Mouse (Mus musculus): ENCODE data around the gene Camk2n1. TPM values are rescaled to one million over a fixed set of nuclear protein-coding genes. Genes with fewer than 3 reads are reported as not detected.

The Camk2n1 gene
- polyA plus RNA-seq, 1 experiment from 2014 or later, result 7.4 TPM

DNA sequence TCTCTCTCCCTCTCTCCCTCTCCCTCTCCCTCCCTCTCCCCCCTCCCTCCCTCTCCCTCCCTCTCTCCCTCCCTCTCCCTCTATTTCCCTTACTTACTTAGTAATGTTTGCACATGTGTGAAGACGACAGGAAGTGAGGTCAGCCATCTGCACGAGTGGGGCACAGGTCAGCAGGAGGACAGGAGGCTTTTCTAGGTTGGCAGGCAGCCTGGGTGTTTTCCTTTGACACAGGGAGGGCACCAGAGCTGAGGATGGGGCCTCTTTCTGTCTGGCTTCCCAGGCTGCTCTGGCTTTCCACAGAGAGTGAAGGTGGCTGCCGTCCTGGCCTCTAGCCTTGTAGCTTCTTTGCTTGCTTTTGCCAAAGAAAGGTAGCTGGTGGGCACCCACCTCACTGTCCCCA, 14.1 kb upstream of the Camk2n1 start:
- peaks cover 61% of the 10 kb centered on the region for H3K36me3 ChIP-seq (ENCODE audit: control insufficient read depth, insufficient read depth, low read length)
- no peak overlapping the region for H3K4me2 ChIP-seq (replicated peaks; ENCODE audit: low read depth, low read length)
- peaks cover 8% of the 10 kb centered on the region for H3K4me1 ChIP-seq (ENCODE audit: control insufficient read depth, insufficient read depth, low read length)
- no peaks in the 10 kb centered on the region for H3K9me3 ChIP-seq (ENCODE audit: control insufficient read depth, low read length)
- no peak overlapping the region for H3K27ac ChIP-seq (ENCODE audit: low read depth, low read length)
- no peaks in the 10 kb centered on the region for H3K27me3 ChIP-seq (ENCODE audit: control insufficient read depth, insufficient read depth, low read length)
- H3K9ac ChIP-seq (ENCODE audit: low read depth, low read length), result no peak overlapping the region
- H3K4me3 ChIP-seq (ENCODE audit: low read length), result no peak overlapping the region
- WGBS, result 42% methylated on average over 3 of the region's 3 CpGs
- ATAC-seq (ENCODE audit: low FRiP score, low TSS enrichment), result no peak

DNA sequence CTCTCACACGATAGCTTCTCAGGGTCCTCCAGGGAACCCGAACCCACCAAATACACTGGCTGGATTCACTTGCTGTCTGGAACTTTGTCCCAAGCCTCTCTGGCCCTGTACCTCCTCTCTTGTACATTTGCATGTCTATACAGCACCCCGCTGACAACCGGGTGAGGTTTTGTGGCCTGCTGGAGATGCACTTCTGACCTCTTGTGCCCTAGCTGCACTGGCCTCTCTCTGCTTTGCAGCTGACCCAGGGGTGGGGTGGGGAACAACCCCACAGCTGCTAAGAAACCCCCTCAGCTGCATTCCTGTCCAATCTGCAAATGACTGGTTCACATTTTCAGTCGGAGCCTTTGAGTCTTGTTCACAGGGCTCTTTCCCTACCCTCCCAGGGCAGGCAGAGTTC, 9.2 kb upstream of the Camk2n1 start:
- Histone ChIP-seq H3K4me2 (replicated peaks; ENCODE audit: low read depth, low read length) (no peak overlapping the region), H3K9ac (ENCODE audit: low read depth, low read length) (no peak overlapping the region), H3K27me3 (ENCODE audit: control insufficient read depth, insufficient read depth, low read length) (no peaks in the 10 kb centered on the region), H3K4me1 (ENCODE audit: control insufficient read depth, insufficient read depth, low read length) (0 out of 2 replicates have a peak, but pooled peaks cover 6% of the 10 kb centered on the region), H3K9me3 (ENCODE audit: control insufficient read depth, low read length) (no peaks in the 10 kb centered on the region), H3K27ac (ENCODE audit: low read depth, low read length) (no peak overlapping the region), H3K36me3 (ENCODE audit: control insufficient read depth, insufficient read depth, low read length) (peaks cover 22% of the 10 kb centered on the region), H3K4me3 (ENCODE audit: low read length) (no peak overlapping the region)
- no peak for ATAC-seq (ENCODE audit: low FRiP score, low TSS enrichment)
- WGBS, result 12% methylated on average over 5 of the region's 5 CpGs

DNA sequence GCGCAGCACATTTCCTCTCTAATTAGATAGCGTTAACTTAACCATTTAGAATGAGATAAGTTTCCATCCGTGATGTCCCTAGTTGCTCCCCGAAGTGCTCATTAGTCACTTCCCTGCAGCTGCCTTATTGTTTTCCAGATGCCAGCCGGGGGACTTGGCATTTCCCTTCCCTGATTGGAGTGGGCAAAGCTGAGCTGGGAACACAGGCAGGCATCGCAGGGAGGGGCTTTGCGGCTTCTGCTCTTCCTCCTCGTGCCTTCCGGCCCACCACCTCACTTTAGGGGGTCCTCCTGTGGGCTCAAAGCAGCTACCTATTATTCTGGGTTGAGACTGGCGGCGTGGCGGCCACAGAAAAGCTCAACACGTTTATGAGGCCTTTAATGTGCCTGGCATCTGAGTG, 7.1 kb upstream of the Camk2n1 start:
- WGBS, result 27% methylated on average over 13 of the region's 13 CpGs
- no peak overlapping the region for H3K9ac ChIP-seq (ENCODE audit: low read depth, low read length)
- no peak overlapping the region for H3K27ac ChIP-seq (ENCODE audit: low read depth, low read length)
- no peak overlapping the region for H3K4me3 ChIP-seq (ENCODE audit: low read length)
- H3K36me3 ChIP-seq (ENCODE audit: control insufficient read depth, insufficient read depth, low read length), result peaks cover 2% of the 10 kb centered on the region; the same call in 1 of the 2 replicates
- H3K9me3 ChIP-seq (ENCODE audit: control insufficient read depth, low read length), result no peaks in the 10 kb centered on the region
- no peak overlapping the region for H3K4me2 ChIP-seq (replicated peaks; ENCODE audit: low read depth, low read length)
- no peaks in the 10 kb centered on the region for H3K27me3 ChIP-seq (ENCODE audit: control insufficient read depth, insufficient read depth, low read length)
- peak; percentile 7; the same call in 1 of the 2 replicates for ATAC-seq (ENCODE audit: low FRiP score, low TSS enrichment)
- H3K4me1 ChIP-seq (ENCODE audit: control insufficient read depth, insufficient read depth, low read length), result 0 out of 2 replicates have a peak, but pooled peaks cover 6% of the 10 kb centered on the region

DNA sequence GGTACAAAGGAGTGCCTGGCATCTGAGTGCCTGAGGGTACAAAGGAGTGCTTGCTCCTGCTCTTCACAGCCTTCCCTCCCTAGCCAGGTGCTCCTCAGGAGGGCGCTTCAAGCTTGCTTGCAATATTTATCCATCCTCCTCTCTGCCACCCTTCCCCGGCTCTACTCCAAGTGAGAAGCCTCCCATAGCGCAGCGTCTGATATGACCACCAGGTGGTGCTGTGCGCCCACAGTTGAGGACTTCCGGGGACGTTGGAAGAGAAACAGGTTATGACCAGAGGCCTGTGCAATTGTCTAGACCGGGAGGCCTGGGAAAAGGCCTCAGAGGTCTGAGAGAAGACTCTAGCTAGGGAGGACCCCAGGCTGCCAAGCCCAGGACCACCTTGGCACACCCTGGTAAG, 6.7 kb upstream of the Camk2n1 start:
- Histone ChIP-seq H3K4me1 (ENCODE audit: control insufficient read depth, insufficient read depth, low read length) (0 out of 2 replicates have a peak, but pooled peaks cover 6% of the 10 kb centered on the region), H3K9me3 (ENCODE audit: control insufficient read depth, low read length) (no peaks in the 10 kb centered on the region), H3K9ac (ENCODE audit: low read depth, low read length) (no peak overlapping the region), H3K27me3 (ENCODE audit: control insufficient read depth, insufficient read depth, low read length) (no peaks in the 10 kb centered on the region), H3K4me3 (ENCODE audit: low read length) (no peak overlapping the region), H3K27ac (ENCODE audit: low read depth, low read length) (no peak overlapping the region), H3K4me2 (replicated peaks; ENCODE audit: low read depth, low read length) (no peak overlapping the region), H3K36me3 (ENCODE audit: control insufficient read depth, insufficient read depth, low read length) (no peaks in the 10 kb centered on the region)
- WGBS, result 0% methylated on average over 8 of the region's 8 CpGs
- peak; percentile 77 for ATAC-seq (ENCODE audit: low FRiP score, low TSS enrichment)

DNA sequence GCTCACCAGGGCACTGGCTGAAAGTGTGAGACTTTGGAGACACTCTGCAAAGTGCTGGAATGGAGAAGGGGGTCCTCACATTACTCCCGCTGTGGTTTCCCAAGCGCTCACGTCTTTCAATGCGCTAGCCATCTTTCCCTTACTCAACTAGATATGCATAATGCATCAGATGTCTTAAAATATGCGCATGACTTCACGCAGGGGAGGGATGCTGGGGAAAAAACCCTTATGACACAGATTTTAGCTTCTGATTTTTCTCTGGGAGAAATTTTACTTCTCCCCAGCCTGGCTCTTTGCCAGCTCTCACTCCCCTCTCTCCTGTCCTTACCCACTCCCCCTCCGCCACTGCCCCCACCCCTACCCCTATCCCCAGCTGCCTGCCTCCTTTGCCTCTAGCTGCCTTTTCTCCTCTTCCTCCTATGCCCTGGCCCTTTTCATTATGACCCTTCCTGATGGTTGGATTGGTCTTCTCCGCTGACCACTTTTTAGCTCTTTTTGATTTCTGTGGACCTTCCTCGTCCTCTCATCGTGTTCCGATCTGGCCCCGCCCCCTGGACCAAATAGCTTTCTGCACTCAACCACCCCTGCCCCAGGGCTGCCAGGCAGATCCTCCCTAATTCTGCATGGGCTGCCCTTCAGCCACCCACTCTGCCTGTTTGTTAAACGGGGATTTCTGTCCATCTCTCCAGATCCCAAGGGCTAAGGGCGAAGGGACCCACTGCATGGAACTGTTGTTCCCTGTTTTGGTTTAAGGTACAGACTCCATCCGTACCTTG, 6.1 kb upstream of the Camk2n1 start:
- H3K9ac ChIP-seq (ENCODE audit: low read depth, low read length), result no peak overlapping the region
- WGBS, result 44% methylated on average over 15 of the region's 15 CpGs
- no peaks in the 10 kb centered on the region for H3K27me3 ChIP-seq (ENCODE audit: control insufficient read depth, insufficient read depth, low read length)

DNA sequence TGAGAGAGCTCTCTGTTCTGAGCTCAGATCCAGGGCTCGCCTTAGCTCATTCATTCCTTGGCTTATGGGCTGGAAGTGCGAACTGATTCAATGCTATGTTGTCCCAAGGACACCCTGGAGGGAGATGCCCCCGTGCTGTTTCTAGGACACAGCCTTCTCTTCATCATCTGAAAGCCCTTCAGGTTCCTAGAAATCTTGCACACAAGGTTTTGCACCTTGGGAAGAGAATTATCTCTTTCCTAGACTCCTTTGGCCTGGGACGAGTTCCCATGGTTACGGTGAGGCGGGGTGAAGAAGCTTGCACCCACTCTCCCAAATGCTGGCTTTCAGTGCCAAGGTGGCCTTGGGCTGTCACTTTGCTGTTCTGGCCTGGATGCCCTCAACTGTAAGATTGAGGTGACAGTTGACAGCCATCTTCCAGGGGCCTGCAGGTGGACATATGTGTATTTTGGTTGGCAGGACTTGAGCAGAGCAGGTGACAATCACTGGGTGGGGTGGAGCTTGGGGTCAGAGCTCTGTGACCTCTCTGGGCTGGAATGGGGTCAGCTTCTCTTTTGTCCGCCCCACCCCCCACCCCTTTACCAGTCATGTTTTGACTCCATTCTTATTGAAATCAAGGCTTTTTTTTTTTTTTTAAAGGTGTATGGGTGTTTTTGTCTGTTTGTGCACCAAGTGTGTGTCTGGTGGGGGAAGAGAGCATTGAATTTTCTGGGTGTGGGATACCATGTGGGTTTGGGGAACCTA, 5.1 kb upstream of the Camk2n1 start:
- Histone ChIP-seq H3K4me1 (ENCODE audit: control insufficient read depth, insufficient read depth, low read length) (peaks cover 15% of the 10 kb centered on the region; the same call in 1 of the 2 replicates), H3K27ac (ENCODE audit: low read depth, low read length) (no peak overlapping the region), H3K9me3 (ENCODE audit: control insufficient read depth, low read length) (no peaks in the 10 kb centered on the region), H3K27me3 (ENCODE audit: control insufficient read depth, insufficient read depth, low read length) (no peaks in the 10 kb centered on the region; the same call in 1 of the 2 replicates), H3K4me2 (replicated peaks; ENCODE audit: low read depth, low read length) (no peak overlapping the region), H3K9ac (ENCODE audit: low read depth, low read length) (no peak overlapping the region), H3K4me3 (ENCODE audit: low read length) (no peak overlapping the region), H3K36me3 (ENCODE audit: control insufficient read depth, insufficient read depth, low read length) (no peaks in the 10 kb centered on the region)
- ATAC-seq (ENCODE audit: low FRiP score, low TSS enrichment), result no peak
- WGBS, result 74% methylated on average over 7 of the region's 7 CpGs

More for the DNA sequence above, 6.1 kb upstream of the Camk2n1 start:
- Histone ChIP-seq H3K4me1 (ENCODE audit: control insufficient read depth, insufficient read depth, low read length) (peaks cover 6% of the 10 kb centered on the region; the same call in 1 of the 2 replicates), H3K27ac (ENCODE audit: low read depth, low read length) (no peak overlapping the region), H3K36me3 (ENCODE audit: control insufficient read depth, insufficient read depth, low read length) (no peaks in the 10 kb centered on the region), H3K4me2 (replicated peaks; ENCODE audit: low read depth, low read length) (no peak overlapping the region), H3K9me3 (ENCODE audit: control insufficient read depth, low read length) (no peaks in the 10 kb centered on the region), H3K4me3 (ENCODE audit: low read length) (no peak overlapping the region)
- ATAC-seq (ENCODE audit: low FRiP score, low TSS enrichment), result peak; percentile 35

DNA sequence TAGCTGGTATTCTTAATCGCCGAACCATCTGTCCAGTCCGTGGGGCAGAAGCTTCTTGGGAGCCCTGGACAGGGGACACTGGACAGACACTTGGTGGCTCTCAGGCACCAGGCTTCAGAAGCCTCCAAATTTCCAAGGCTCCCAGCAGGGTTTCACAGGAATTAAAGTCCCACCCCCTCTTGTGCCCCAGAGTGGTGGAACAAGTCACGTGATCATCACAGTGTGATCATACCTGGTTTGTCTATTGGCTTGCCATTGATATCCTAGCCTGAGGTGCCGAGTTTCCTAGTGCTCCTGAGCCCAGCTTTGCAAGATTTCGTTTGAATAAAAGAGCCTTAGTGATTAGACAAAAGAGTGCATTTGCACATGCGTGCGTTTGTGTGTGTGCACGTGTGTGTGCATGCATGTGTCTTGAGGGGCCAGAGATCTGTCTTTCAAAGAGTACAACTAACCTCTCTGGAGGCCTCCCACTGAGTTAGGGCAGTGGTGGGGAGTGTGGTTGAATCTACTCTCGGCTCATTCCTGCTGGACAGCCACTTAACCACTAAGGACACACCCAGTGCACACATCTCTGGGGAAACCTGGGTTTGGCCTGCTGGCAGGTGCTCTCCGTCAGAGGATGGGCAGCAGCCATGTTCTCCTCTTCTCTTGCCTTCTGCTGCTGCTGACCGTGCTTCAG, 4.3 kb upstream of the Camk2n1 start:
- Histone ChIP-seq H3K9ac (ENCODE audit: low read depth, low read length) (no peak overlapping the region), H3K4me2 (replicated peaks; ENCODE audit: low read depth, low read length) (no peak overlapping the region), H3K27ac (ENCODE audit: low read depth, low read length) (no peak overlapping the region), H3K4me1 (ENCODE audit: control insufficient read depth, insufficient read depth, low read length) (peaks cover 15% of the 10 kb centered on the region; the same call in 1 of the 2 replicates), H3K27me3 (ENCODE audit: control insufficient read depth, insufficient read depth, low read length) (no peaks in the 10 kb centered on the region; the same call in 1 of the 2 replicates), H3K36me3 (ENCODE audit: control insufficient read depth, insufficient read depth, low read length) (no peaks in the 10 kb centered on the region), H3K4me3 (ENCODE audit: low read length) (no peak overlapping the region), H3K9me3 (ENCODE audit: control insufficient read depth, low read length) (no peaks in the 10 kb centered on the region)
- no peak for ATAC-seq (ENCODE audit: low FRiP score, low TSS enrichment)
- WGBS, result 70% methylated on average over 12 of the region's 12 CpGs

DNA sequence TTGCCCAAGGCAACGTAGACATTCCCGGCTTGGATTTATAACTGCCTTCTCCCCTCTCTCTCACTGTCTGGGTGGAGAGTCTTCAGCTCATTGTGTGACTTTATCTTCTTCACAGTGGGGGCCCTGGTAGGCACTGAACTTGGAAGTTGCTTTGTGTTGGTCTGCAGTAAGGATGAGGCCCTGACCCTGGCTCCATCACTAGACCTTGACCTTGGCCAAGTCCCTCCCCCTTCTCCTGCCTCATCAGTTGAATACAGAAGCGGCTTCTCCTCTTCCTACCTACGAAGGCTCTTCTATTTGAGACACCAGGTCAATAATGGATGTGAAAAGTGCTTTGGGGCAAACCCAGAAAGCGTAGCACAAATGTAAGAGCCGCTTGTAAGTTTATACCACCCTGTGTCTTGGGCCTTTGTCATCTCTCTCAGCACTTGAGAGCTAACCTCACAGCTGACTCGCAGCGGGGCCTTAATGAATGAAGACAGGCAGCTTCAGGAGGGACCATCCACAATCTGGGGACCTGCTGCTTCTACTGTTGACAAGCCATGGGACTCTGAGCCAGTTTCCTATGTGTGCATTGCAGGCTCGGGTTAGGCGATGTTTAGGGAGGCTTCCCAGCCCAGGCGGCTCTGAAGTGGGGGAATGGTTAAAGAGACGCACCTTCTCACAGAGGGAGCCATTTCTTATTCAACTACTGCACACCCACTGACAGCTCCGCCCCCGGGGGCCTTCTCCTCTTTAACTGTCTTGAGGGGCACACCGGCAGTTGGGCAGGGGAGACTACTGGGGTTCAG, 1.6 kb upstream of the Camk2n1 start:
- 35% methylated on average over 15 of the region's 15 CpGs for WGBS
- H3K9me3 ChIP-seq (ENCODE audit: control insufficient read depth, low read length), result no peaks in the 10 kb centered on the region
- H3K27ac ChIP-seq (ENCODE audit: low read depth, low read length), result no peak overlapping the region
- no peak overlapping the region for H3K4me2 ChIP-seq (replicated peaks; ENCODE audit: low read depth, low read length)
- no peak overlapping the region for H3K4me3 ChIP-seq (ENCODE audit: low read length)
- no peak for ATAC-seq (ENCODE audit: low FRiP score, low TSS enrichment)
- no peaks in the 10 kb centered on the region for H3K36me3 ChIP-seq (ENCODE audit: control insufficient read depth, insufficient read depth, low read length)
- H3K9ac ChIP-seq (ENCODE audit: low read depth, low read length), result no peak overlapping the region
- H3K27me3 ChIP-seq (ENCODE audit: control insufficient read depth, insufficient read depth, low read length), result no peaks in the 10 kb centered on the region; the same call in 1 of the 2 replicates
- peaks cover 30% of the 10 kb centered on the region for H3K4me1 ChIP-seq (ENCODE audit: control insufficient read depth, insufficient read depth, low read length)

Measured in kidney, embryonic 14.5 days (tissue).